Mouse (Mus musculus) spleen, adult 18-20 months (tissue): ENCODE measurements around the gene Tcf12.

Source experiments
- DNase-seq, 2 experiments: peaks; one replicate each; pipeline ENCODE4 v3.0.0; 2022; ENCODE audit warnings: mixed read lengths in 2 of 2

Gene Tcf12

DNA sequence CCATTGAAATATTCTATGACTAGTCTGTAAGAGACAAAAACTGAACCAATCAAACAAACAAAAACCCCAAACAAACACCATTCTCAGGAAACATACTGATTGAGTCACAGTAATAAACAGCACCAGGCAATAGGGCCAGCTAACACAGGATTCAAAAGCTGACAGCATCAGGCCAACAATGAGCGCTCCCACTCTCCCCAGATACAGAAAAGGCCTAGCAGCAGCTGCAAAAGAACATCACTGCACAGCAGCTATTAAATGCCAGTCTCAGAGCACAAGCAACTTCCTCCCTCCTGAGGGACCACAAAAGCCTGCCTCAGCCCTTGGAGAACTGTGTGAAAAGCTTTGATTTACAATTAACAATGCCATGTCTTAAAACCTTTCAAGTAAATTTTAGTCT is 214.3 kb downstream of the Tcf12 start:
- no peak for DNase-seq

GRCm38 (mm10) chr9:71895931-71896724 is 215.5 kb downstream of the Tcf12 start:
- no peak for DNase-seq

DNA sequence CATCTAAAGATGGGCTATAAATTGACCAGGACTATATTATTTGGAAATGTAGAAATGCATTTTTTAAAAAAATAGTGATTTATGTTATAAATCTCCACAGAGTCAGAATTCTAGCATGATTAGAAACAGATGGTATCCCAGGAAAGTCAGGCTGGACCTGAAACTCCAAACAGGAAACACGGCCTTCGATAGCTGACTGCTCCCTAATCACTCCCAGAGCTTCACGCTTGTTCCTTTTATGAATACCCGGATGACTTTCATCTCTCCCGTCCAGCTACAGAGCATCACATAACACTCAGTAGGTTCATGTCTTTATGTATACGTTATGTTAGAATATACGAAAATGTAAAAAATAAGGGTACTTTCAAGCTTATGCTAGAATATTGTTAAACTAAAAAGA is 216.4 kb downstream of the Tcf12 start:
- DNase-seq: no peak

GRCm38 (mm10) chr9:71894943-71895286 is 216.8 kb downstream of the Tcf12 start:
- DNase-seq: no peak

DNA sequence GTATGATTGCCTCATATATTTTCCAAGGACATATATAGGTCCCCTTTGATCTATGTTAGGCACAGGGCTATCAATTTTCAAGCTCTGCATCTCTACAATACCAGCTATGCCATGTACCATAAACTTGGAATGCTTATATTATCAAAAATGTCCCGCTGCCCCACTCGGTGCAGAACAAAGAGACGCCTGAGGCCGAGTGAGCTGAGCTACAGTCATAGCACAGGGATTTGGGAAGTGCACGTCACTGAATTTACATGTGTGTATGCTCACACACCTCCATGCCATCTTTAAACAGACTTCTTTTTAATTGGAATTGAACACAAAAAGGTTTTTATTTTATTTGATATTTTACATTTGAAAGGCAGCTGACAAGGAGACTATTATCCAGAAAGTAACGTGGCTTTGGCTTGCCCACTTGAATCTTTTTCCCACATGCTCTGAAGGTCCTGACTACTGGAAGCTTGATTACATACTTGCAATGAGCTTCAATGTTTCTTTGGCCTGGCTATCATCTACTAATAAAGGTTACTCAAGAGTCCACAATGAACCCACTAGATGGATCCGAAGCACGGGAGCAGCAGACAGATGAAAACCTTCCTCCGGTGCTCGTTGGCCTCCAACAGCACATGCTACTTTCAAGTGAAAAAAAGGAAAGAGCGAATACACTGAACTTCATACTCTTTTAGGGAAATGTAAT is 217.3 kb downstream of the Tcf12 start:
- no peak for DNase-seq

DNA sequence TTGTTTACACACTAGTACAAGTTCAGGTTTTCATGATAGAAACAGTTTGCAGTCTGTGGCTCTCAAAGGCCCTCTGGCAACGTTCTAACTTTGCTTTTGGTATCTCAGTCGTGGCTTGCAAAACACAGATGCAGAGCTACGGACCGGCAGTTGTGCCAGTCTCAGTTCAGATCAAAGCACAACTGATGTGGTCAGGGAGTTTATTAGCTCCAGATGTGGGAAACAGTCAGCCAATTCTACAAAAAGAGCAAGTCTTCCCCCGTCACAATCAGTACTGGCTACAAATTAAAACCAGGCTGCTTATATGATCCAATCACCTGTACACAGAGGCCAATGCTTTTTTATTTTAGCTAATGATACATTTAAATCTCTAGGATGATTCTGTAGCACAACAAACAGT is 223.2 kb downstream of the Tcf12 start:
- DNase-seq: no peak

GRCm38 (mm10) chr9:71880629-71881028 is 231.0 kb downstream of the Tcf12 start:
- DNase-seq: no peak

GRCm38 (mm10) chr9:71879972-71880371 is 231.7 kb downstream of the Tcf12 start:
- DNase-seq: no peak

DNA sequence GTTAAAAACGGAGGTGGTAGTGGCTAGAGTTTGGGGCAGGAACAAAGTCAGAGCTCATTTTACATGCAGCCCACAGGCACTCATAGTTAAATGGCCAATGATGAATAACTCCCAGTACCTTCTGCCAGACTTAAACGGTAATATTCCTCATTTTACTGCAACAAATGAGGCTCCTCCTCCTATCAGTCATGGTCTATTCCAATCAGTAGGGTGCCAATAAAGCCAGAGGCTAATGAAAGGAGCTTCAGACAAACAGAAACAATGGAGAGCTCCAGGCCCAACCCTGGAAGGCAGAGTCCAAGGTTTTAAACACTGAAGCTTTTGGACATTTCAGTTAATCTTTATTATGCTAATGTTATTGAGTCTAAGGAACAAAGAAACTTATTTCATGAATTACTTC is 232.3 kb downstream of the Tcf12 start:
- DNase-seq: no peak

- no peak for DNase-seq
These were observed 233.8 kb downstream of the Tcf12 start for GRCm38 (mm10) chr9:71877867-71878266.

GRCm38 (mm10) chr9:71874761-71875160 is 236.9 kb downstream of the Tcf12 start:
- DNase-seq: no peak

GRCm38 (mm10) chr9:71874035-71874572 is 237.6 kb downstream of the Tcf12 start:
- DNase-seq: no peak

- DNase-seq: no peak
These were observed 248.3 kb downstream of the Tcf12 start for GRCm38 (mm10) chr9:71863338-71863737.

DNA sequence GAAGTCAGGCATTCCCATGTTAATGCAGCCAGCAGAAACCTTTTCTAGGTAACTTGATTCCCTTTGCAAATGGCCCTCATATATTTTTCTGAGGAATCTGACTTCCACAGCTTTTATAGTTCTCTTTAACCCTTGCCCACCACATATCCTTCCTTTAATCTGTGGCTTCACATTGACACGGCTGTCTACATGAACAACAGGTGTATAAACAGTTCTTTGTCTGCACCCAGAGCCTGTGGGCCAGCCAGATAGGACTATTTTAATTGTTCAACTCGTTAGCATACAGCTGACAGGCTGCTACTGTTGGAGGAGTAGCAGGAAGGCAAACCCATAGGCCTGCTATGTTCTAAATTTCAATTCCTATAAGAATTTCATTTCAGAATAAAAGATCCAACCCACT is 250.0 kb downstream of the Tcf12 start:
- DNase-seq: no peak

GRCm38 (mm10) chr9:71857926-71858325 is 253.7 kb downstream of the Tcf12 start:
- DNase-seq: no peak

DNA sequence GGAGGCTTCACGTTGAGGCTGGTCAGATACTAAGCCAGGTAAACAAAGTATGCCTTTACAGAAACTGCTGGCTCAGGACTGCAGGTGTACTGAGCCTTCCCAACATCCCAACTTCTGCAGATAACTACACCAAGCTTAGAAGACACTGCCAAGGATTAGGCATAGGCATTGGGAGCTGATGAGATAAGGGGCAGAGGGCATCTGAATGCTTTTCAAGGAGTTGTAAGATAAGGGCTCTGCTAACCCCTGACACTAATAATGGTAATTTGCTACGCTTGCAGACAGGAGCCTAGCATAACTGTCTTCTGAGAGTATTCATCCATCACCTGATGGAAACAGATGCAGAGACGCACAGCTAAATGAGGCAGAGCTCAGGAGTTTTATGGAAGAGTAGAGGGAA is 257.8 kb downstream of the Tcf12 start:
- no peak for DNase-seq

- DNase-seq: no peak
These were observed 261.4 kb downstream of the Tcf12 start for GRCm38 (mm10) chr9:71850283-71850682.

- no peak for DNase-seq
These were observed 263.3 kb downstream of the Tcf12 start for GRCm38 (mm10) chr9:71848392-71848791.

DNA sequence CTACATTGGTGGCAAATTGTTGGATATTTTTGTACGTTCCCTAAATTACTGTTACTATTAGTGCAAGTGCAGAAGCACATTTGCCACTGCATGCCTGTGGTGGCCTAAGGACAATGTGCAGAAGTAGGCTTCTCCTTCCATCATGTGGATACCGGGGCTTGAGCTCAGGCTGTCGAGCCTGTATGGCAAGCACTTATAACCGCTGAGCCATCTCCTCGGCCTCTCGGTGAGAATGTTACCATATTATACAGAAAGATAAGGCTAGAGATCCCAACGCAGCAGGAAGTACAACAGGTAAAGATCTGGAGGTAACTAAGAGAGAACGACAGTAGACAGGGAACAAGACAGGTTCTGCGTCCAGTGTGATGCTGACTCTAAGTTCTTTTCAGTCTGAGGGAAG is 263.8 kb downstream of the Tcf12 start:
- DNase-seq: no peak

DNA sequence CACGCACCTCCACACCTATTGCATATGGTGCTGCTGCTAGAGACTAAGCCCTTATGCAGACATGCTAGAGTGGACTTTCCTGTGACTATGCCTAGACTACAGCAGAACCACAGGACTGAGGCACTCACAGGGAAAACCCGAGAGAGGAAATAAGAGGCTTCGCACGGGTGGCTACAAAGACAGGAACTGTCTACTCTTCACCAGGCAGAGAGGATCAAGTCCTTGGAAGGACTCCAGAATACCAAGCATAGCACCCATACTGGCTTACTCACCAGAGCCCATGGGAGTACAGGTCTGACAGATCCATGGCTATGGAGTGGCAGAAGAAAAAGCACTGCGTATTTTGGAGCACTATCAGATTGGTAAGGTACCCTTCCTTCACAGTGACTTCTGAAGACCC is 269.8 kb downstream of the Tcf12 start:
- no peak for DNase-seq

GRCm38 (mm10) chr9:71837366-71837765 is 274.3 kb downstream of the Tcf12 start:
- DNase-seq: no peak

DNA sequence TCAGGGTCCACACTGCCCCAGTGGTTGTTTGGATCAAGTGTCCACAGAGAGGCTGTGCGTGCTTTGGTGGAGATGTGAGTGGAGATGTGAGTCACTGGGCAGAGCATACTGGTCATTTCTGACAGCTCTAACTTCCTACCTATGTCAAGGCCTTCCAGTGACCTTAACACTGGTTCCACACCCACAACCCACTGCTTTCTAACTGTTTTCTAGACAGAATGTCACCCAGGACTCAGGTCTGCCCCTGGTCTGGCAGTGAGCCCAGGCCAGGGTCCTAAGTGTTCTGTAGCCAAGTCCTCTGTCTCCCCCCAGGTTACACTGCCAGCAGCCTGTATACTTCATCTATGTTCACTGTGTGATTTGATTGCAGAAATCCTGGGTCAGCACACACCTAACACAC is 275.3 kb downstream of the Tcf12 start:
- DNase-seq: no peak

GRCm38 (mm10) chr9:71835203-71835815 is 276.4 kb downstream of the Tcf12 start:
- no peak for DNase-seq

- DNase-seq: no peak
These were observed 277.0 kb downstream of the Tcf12 start for GRCm38 (mm10) chr9:71834707-71835106.
